Mouse (Mus musculus) adrenal gland, adult 2 months (tissue): ENCODE measurements around the gene Ing3. TPM values are rescaled to one million over a fixed set of nuclear protein-coding genes. Genes with fewer than 3 reads are reported as not detected.
A peak's percentile ranks its signal among the peaks of the same experiment; 100 is the strongest.

Experiments
- DNase-seq: peaks from one replicate; pipeline ENCODE4 v3.0.0; 2021
- polyA plus RNA-seq: library from polyadenylated mRNA; depleted of rRNA; stranded (reverse); fragments of >200 nt; gene quantifications from 2 replicates; pipeline ENCODE4 v1.2.3, GENCODE M21; 2012
- total RNA-seq, 2 experiments: library from RNA; stranded (reverse); gene quantifications; 2 replicates each; pipeline ENCODE4 v1.2.3; 2021

The Ing3 gene
- total and polyA plus RNA-seq, 3 experiments = 3.5 to 25.9 (median 22.3) TPM

- DNase-seq = no peak
These were observed 41.8 kb downstream of the Ing3 start for GRCm38 (mm10) chr6:21991151-21991550.

GRCm38 (mm10) chr6:21993070-21993469 is 43.7 kb downstream of the Ing3 start:
- no peak for DNase-seq

GRCm38 (mm10) chr6:21998131-21998530 is 48.8 kb downstream of the Ing3 start:
- DNase-seq = no peak

GRCm38 (mm10) chr6:21999025-21999424 is 49.7 kb downstream of the Ing3 start:
- DNase-seq = no peak

- no peak for DNase-seq
These were observed 50.7 kb downstream of the Ing3 start for GRCm38 (mm10) chr6:22000086-22000485.

GRCm38 (mm10) chr6:22000881-22001280 is 51.5 kb downstream of the Ing3 start:
- DNase-seq = no peak

- DNase-seq = peak; percentile 62
These were observed 52.0 kb downstream of the Ing3 start for GRCm38 (mm10) chr6:22001284-22001916.

GRCm38 (mm10) chr6:22002521-22003199 is 53.3 kb downstream of the Ing3 start:
- DNase-seq = no peak

- no peak for DNase-seq
These were observed 53.8 kb downstream of the Ing3 start for GRCm38 (mm10) chr6:22003200-22003587.

GRCm38 (mm10) chr6:22003959-22004543 is 54.7 kb downstream of the Ing3 start:
- no peak for DNase-seq

GRCm38 (mm10) chr6:22008346-22008745 is 59.0 kb downstream of the Ing3 start:
- no peak for DNase-seq

- no peak for DNase-seq
These were observed 60.9 kb downstream of the Ing3 start for GRCm38 (mm10) chr6:22010258-22010657.

GRCm38 (mm10) chr6:22010761-22011281 is 61.5 kb downstream of the Ing3 start:
- no peak for DNase-seq

GRCm38 (mm10) chr6:22011546-22011945 is 62.2 kb downstream of the Ing3 start:
- no peak for DNase-seq

- peak; percentile 50 for DNase-seq
These were observed 62.7 kb downstream of the Ing3 start for GRCm38 (mm10) chr6:22012099-22012498.

GRCm38 (mm10) chr6:22012501-22012900 is 63.1 kb downstream of the Ing3 start:
- no peak for DNase-seq

- no peak for DNase-seq
These were observed 64.0 kb downstream of the Ing3 start for GRCm38 (mm10) chr6:22013394-22013793.

- no peak for DNase-seq
These were observed 65.0 kb downstream of the Ing3 start for GRCm38 (mm10) chr6:22014291-22014911.

- DNase-seq = no peak
These were observed 68.3 kb downstream of the Ing3 start for GRCm38 (mm10) chr6:22017631-22018030.

- DNase-seq = no peak
These were observed 69.5 kb downstream of the Ing3 start for GRCm38 (mm10) chr6:22018768-22019445.

- DNase-seq = no peak
These were observed 70.3 kb downstream of the Ing3 start for GRCm38 (mm10) chr6:22019637-22020036.

- DNase-seq = no peak
These were observed 71.3 kb downstream of the Ing3 start for GRCm38 (mm10) chr6:22020696-22021095.
